Mouse (Mus musculus) kidney, postnatal 10 days (tissue): ENCODE data around the gene Scml2.
A peak's percentile ranks its signal among the peaks of the same experiment; 100 is the strongest.
"Not testable (repeated sequence)": the region's sequence is repeated elsewhere in the genome, so short reads cannot be mapped to it uniquely, and the experiment has no call there.

Experiments
- DNase-seq: peaks from one replicate; pipeline ENCODE4 v3.0.0; 2021; ENCODE audit warnings: mixed read lengths

Gene Scml2

DNA sequence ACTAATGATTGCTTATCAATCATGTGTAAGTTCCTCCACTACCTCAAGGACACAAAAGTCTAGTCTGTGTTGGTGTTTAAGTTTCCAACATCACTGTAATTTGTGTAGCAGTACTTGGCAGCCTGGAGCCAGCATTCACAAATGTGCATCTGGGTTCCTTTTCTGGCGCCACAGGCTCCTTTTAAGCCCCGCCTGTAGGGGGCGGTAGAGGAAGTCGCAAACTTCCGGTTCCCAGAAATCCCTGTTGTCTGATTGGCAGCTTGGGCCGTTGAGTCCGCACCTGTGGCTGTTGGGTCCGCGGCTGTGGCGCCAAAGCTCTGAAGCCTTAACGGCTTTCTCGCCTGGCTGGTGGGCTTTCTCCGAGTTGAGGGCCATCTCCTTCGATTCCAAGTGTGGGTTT lies at the start of gene Scml2:
Scml2 (plus strand) TSS at position 301 of the 400 bp plus-strand sequence.
- not testable (repeated sequence) for DNase-seq

DNA sequence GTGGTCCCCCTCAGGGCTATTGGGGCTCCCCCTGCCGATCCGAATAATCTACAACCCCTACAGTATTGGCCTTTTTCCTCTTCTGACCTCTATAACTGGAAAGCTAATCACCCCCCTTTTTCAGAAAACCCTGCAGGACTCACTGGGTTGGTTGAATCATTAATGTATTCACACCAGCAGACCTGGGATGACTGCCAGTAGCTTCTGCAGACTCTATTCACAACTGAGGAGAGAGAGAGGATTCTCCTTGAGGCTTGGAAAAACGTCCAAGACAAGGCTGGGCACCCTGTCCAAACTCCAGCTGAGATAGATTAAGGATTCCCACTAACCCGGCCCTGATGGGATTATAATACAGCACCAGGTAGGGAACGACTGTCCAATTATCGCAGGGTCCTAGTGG lies 41.4 kb upstream of the Scml2 start:
- not testable (repeated sequence) for DNase-seq

DNA sequence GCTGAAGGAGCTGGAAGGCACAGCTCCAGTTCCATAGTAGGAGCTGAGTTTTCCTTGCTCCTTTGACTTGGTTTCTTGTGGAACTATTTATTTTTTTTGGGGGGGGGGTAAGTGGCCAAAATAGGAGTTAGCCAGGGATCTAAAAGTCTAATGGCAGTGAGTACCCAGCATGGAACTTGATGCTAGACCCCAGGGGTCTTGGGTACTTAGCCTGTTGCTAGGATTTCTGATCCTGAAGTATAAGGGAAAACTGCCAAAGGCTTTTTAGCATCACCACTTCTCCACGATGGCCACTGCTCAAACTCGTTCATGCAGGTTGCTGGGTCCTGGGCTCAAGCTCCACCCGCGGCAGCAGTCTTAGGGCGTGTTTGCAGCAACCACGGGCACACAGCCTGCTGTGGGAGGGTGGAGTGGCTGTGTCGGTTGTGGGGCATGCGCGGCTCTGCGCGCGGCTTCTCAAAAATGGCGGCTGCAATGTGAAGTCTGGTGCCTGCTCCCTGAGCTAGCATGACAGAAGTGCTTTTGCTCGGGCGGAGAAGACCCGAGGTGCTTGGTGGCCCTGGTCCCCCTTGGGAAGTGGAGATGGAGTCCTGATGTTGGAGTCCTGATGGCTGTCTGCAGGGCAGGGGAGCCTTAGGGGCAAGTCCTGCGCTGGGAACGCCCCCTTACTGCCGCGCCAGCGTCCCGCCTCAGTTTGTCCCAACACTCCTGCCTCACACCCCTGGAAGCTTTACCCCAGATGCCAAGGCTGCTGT lies 45.5 kb downstream of the Scml2 start:
- peak; percentile 56 for DNase-seq

DNA sequence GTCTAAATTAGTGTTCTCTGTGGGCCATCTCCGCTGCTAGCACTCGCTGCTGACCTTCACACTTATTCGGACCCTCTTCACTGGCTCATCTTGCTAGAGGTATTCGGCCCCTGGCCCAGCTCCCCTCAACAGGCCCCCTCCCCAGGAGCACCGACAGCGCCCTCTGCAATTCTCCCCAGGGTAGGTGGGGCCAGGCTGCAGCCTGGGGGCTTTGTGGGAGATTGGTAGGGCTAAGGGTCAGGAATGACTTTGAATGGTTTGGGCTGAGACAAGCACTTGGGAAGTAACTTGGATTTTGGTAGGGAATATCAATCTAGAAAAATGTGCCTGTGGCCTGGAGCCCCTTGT lies 46.0 kb downstream of the Scml2 start:
- no peak for DNase-seq

DNA sequence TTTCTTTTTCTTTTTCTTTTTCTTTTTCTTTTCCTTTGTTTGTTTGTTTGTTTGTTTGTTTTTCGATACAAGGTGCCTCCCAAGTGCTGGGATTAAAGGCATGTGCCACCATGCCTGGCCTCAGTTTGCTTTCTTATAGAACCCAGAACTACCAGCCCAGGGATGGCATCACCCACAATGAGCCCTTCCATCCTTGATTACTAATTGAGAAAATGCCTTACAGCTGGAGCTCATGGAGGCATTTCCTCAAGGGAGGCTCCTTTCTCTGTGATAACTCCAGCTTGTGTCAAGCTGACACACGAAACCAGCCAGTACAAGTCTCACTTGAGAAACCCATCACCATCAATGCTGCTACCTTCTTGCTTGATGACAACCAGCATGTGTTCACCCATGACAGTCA lies 170.2 kb downstream of the Scml2 start, which contains the start of gene Gm15262:
Gm15262 (plus strand) TSS at position 301 of the 400 bp plus-strand sequence.
- not testable (repeated sequence) for DNase-seq
